Mouse (Mus musculus): ENCODE results near the gene Gm44790. TPM values are rescaled to one million over a fixed set of nuclear protein-coding genes. Genes with fewer than 3 reads are reported as not detected.

Gm44790 gene
- total and polyA plus RNA-seq, 3 experiments, result 0.29 to 0.77 TPM; not detected in 1

DNA sequence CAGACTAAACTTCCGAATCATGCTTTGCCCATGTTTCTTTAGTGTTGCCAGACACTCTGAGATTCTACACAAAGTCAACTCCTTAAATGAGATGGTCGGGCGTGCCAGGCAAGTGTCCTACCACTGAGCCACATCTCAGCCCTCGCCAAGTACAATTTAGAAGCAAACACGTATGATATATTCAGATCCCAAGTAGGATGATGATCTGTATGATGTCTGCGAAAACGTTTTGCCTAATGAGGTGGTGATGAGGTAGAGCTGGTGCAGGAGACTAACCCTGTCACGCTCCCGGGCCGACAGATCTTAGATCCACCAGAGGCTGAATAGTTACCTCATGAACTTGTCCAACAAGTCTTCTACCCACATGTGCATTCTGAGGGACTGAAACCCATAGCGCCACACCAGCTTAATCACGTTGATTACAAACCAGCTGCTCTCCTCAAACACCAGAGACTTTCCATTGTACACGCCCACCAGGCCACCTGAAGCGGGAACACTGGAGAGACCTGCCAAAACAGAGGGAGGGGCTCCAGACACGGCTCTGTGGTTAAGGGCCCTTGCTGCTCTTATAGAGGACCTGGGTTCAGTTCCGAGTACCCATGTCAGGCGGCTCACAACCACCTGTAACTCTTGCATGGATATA is 32.3 kb upstream of the Gm44790 start:
- no peak for TF ChIP-seq NELFE (IDR thresholded peaks at IDR 0.05; ENCODE audit: low read depth, low read length)
- no peak for TF ChIP-seq MYB (IDR thresholded peaks at IDR 0.05; ENCODE audit: low read depth, low read length)
- no peak for TF ChIP-seq MAFK (IDR thresholded peaks at IDR 0.05; ENCODE audit: borderline replicate concordance, low read depth, low read length)
- no peak for TF ChIP-seq EP300 (IDR thresholded peaks at IDR 0.05; ENCODE audit: low read depth in 1 of 2, low read length in 2 of 2)
- no peak for TF ChIP-seq TAL1 (IDR thresholded peaks at IDR 0.05; ENCODE audit: low read length)
- TF ChIP-seq KAT2A (conservative IDR thresholded peaks at IDR 0.05; ENCODE audit: low read depth, low read length), result no peak
- TF ChIP-seq NRF1 (IDR thresholded peaks at IDR 0.05; ENCODE audit: insufficient read depth, low read depth, low read length, poor library complexity, severe bottlenecking), result no peak
- H3K4me1 ChIP-seq (ENCODE audit: control insufficient read depth in 1 of 2, insufficient read depth in 2 of 2, low read length in 2 of 2), result peaks cover 0 to 8% of the 10 kb centered on the region in 2 experiments; a peak in 2 of 4 replicates
- H3K27ac ChIP-seq (ENCODE audit: control insufficient read depth, low read depth, low read length), result no peak overlapping the region

DNA sequence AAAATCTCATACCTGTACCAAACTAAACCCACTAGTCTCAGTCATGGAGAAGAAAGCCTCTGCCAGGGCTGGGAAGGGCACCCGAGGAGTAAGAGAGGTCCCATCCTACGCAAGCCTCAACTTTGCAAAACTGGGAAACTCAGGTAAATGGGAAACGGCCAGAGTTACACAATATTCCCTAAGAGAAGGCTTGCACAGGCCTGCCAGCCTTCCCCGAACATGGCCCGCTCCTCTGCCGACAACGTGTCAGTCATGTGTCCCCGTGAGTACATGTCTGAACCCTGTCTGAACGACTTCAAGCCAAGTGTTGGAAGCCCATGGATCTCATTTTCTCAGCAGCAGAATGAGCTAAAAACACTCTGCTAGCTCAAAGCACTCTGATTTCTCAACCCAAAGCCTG is 31.4 kb upstream of the Gm44790 start:
- Histone ChIP-seq H3K4me1 (ENCODE audit: control insufficient read depth in 1 of 2, insufficient read depth in 2 of 2, low read length in 2 of 2) (peaks cover 0 to 9% of the 10 kb centered on the region in 2 experiments; a peak in 2 of 4 replicates), H3K4me3 (ENCODE audit: control insufficient read depth in 1 of 2, insufficient read depth in 1 of 2, low read depth in 2 of 2, low read length in 2 of 2) (no peak overlapping the region), H3K9me3 (replicated peaks; ENCODE audit: insufficient read depth, low read length) (no peaks in the 10 kb centered on the region), H3K9ac (ENCODE audit: control insufficient read depth, low read depth, low read length, poor library complexity, severe bottlenecking) (no peak overlapping the region), H3K79me2 (ENCODE audit: control insufficient read depth, insufficient read depth, low read length, poor library complexity) (peaks cover 9% of the 10 kb centered on the region), H3K36me3 (ENCODE audit: control insufficient read depth in 1 of 2, insufficient read depth in 2 of 2, low read length in 2 of 2) (peaks cover 3 to 7% of the 10 kb centered on the region in 2 experiments), H3K27ac (ENCODE audit: control insufficient read depth, low read depth, low read length) (no peak overlapping the region), H3K27me3 (ENCODE audit: control insufficient read depth in 1 of 2, insufficient read depth in 2 of 2, low read length in 2 of 2) (no peaks in the 10 kb centered on the region)
- DNase-seq (ENCODE audit: low read depth, low spot score), result no peak
- no peak for TF ChIP-seq MAFK (IDR thresholded peaks at IDR 0.05; ENCODE audit: borderline replicate concordance, low read depth, low read length)

More for the DNA sequence above, 32.3 kb upstream of the Gm44790 start:
- Histone ChIP-seq H3K27me3 (ENCODE audit: control insufficient read depth in 1 of 2, insufficient read depth in 2 of 2, low read length in 2 of 2) (no peaks in the 10 kb centered on the region), H3K79me2 (ENCODE audit: control insufficient read depth, insufficient read depth, low read length, poor library complexity) (peaks cover 9% of the 10 kb centered on the region), H3K9ac (ENCODE audit: control insufficient read depth, low read depth, low read length, poor library complexity, severe bottlenecking) (no peak overlapping the region), H3K4me3 (ENCODE audit: control insufficient read depth in 1 of 2, insufficient read depth in 1 of 2, low read depth in 2 of 2, low read length in 2 of 2) (no peak overlapping the region), H3K36me3 (ENCODE audit: control insufficient read depth in 1 of 2, insufficient read depth in 2 of 2, low read length in 2 of 2) (peaks cover 4 to 5% of the 10 kb centered on the region in 2 experiments), H3K9me3 (replicated peaks; ENCODE audit: insufficient read depth, low read length) (no peaks in the 10 kb centered on the region)
- DNase-seq (ENCODE audit: low read depth, low spot score), result no peak

DNA sequence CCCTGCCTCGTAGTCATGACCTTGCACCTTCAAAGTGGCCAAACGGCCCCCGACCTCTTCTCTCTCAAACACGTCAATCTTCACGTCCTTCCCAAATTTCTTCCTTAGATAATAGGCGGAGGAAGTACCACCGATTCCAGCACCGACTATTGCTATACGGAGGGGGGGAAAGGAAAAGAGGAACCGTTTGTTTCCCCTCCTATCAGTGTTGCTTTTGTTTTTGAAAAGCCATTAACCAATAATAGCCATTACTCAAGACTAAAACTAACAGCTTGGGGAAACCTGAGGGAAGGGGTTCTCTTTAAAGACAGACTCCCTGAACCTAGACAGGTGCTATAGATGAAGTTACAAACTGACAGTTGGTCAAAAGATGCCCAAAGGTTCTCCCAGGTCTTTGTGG is 30.5 kb upstream of the Gm44790 start:
- Histone ChIP-seq H3K79me2 (ENCODE audit: control insufficient read depth, insufficient read depth, low read length, poor library complexity) (peaks cover 9% of the 10 kb centered on the region), H3K4me1 (ENCODE audit: control insufficient read depth in 1 of 2, insufficient read depth in 2 of 2, low read length in 2 of 2) (peaks cover 0 to 13% of the 10 kb centered on the region in 2 experiments; a peak in 2 of 4 replicates), H3K9ac (ENCODE audit: control insufficient read depth, low read depth, low read length, poor library complexity, severe bottlenecking) (peak overlapping the region; percentile 82), H3K9me3 (replicated peaks; ENCODE audit: insufficient read depth, low read length) (no peaks in the 10 kb centered on the region), H3K27ac (ENCODE audit: control insufficient read depth, low read depth, low read length) (peak overlapping the region; percentile 62), H3K4me3 (ENCODE audit: control insufficient read depth in 1 of 2, insufficient read depth in 1 of 2, low read depth in 2 of 2, low read length in 2 of 2) (peak overlapping the region; percentile 81 to 94), H3K27me3 (ENCODE audit: control insufficient read depth in 1 of 2, insufficient read depth in 2 of 2, low read length in 2 of 2) (no peaks in the 10 kb centered on the region), H3K36me3 (ENCODE audit: control insufficient read depth in 1 of 2, insufficient read depth in 2 of 2, low read length in 2 of 2) (peaks cover 3 to 8% of the 10 kb centered on the region in 2 experiments)
- peak; percentile 72 for DNase-seq (ENCODE audit: low read depth, low spot score)
- TF ChIP-seq TCF12 (IDR thresholded peaks at IDR 0.05; ENCODE audit: low read depth, low read length) (no peak), MXI1 (IDR thresholded peaks at IDR 0.05; ENCODE audit: low read depth, low read length) (no peak), E2F4 (IDR thresholded peaks at IDR 0.05; ENCODE audit: borderline replicate concordance, low read depth, low read length) (no peak), ELF1 (IDR thresholded peaks at IDR 0.05; ENCODE audit: low read depth, low read length) (no peak), EP300 (IDR thresholded peaks at IDR 0.05; ENCODE audit: low read depth in 1 of 2, low read length in 2 of 2) (peak in 1 of 2 experiments; percentile 48; a peak in 2 of 4 replicates), CHD2 (IDR thresholded peaks at IDR 0.05; ENCODE audit: low read length) (no peak), KAT2A (conservative IDR thresholded peaks at IDR 0.05; ENCODE audit: low read depth, low read length) (no peak), GATA1 (IDR thresholded peaks at IDR 0.05; ENCODE audit: low read depth, low read length) (0 out of 2 replicates have a peak, but pooled peaks have one; percentile 24), MAZ (IDR thresholded peaks at IDR 0.05; ENCODE audit: low read depth, low read length) (no peak), USF1 (IDR thresholded peaks at IDR 0.05; ENCODE audit: low read depth, low read length) (no peak), TAL1 (IDR thresholded peaks at IDR 0.05; ENCODE audit: low read length) (no peak), MEF2A (IDR thresholded peaks at IDR 0.05; ENCODE audit: extremely low read depth, insufficient replicate concordance, low read depth, low read length, poor library complexity, severe bottlenecking) (no peak), CTCF (IDR thresholded peaks at IDR 0.05 in 2 of 3, conservative IDR thresholded peaks at IDR 0.05 in 1 of 3; ENCODE audit: control insufficient read depth in 1 of 3, insufficient read depth in 1 of 3, low read depth in 2 of 3, low read length in 3 of 3, poor library complexity in 1 of 3, severe bottlenecking in 1 of 3) (no peak), JUND (IDR thresholded peaks at IDR 0.05; ENCODE audit: low read depth, low read length) (0 out of 2 replicates have a peak, but pooled peaks have one; percentile 20), USF2 (IDR thresholded peaks at IDR 0.05; ENCODE audit: borderline replicate concordance in 1 of 2, insufficient read depth in 1 of 2, low read depth in 1 of 2, low read length in 2 of 2) (no peak), SIN3A (IDR thresholded peaks at IDR 0.05; ENCODE audit: low read length) (peak; percentile 0; the same call in 1 of the 2 replicates), RAD21 (IDR thresholded peaks at IDR 0.05; ENCODE audit: low read depth, low read length) (no peak)
